Mouse (Mus musculus) stomach, adult 2 months (tissue): ENCODE results near the gene Casp2. TPM values are rescaled to one million over a fixed set of nuclear protein-coding genes. Genes with fewer than 3 reads are reported as not detected.

Source experiments
- polyA plus RNA-seq: library from polyadenylated mRNA; depleted of rRNA; stranded (reverse); fragments of >200 nt; gene quantifications from 2 replicates; pipeline ENCODE4 v1.2.3, GENCODE M21; 2012; rRNA removed

Gene Casp2
- polyA plus RNA-seq, result 10.0 and 18.8 TPM in 2 replicates

GRCm38 (mm10) chr6:42264626-42265312 lies at the start of gene Casp2:
TSS of gene Casp2 (plus strand) at chr6:42264985.

GRCm38 (mm10) chr6:42215028-42215427 lies 49.8 kb upstream of the Casp2 start, which contains the start of gene Tas2r144:
TSS of gene Tas2r144 (plus strand) at chr6:42215328.

DNA sequence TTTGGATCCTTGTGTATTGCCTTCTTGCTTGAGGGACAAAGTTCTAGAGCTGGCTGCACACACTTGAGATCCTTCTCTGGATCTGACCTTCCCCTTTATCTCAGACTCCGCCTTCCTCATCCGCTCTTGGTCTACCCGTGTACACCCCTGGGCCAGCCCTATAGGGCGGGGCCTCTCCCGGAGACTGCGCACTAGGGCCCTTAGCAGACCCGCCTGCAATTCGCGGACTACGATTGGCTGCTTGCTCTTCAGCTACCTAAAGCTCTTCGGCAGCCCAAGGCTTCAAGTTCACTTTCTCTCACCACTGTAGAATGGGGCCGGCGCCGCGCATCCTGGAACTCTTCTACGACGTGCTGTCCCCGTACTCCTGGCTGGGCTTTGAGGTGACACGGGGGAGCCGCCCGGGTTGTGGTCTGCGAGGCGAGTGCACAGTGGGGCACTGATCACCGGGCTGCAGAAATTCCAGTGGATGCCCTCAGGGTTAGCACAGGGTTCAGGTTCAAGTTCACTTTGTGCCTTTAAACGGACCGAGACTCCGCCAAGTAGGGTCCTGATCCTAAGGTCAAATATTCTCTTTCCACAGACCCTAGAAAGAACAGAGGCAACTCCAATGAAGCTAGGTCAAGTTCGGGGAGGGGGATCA lies 19.0 kb upstream of the Casp2 start, which contains the start of gene Gstk1:
Gene Gstk1 (plus strand): TSS at position 225 of the 643 bp plus-strand sequence.

GRCm38 (mm10) chr6:42261524-42262170 lies 3.1 kb upstream of the Casp2 start, which contains the start of gene Tmem139:
TSS of gene Tmem139 (plus strand) at chr6:42261970.

GRCm38 (mm10) chr6:42286448-42286847 lies 21.7 kb downstream of the Casp2 start, which contains the start of gene Clcn1:
TSS of gene Clcn1 (plus strand) at chr6:42286685.

GRCm38 (mm10) chr6:42324482-42325267 lies 59.9 kb downstream of the Casp2 start, which contains the start of gene Fam131b:
TSS of gene Fam131b (minus strand) at chr6:42324643.

Other genes starting within 250 kb of the Casp2 start
- not detected in 2 replicates for gene Sva, start 226.6 kb upstream of the Casp2 start, polyA plus RNA-seq
- not detected in 2 replicates for gene Tas2r139, start 124.0 kb upstream of the Casp2 start, polyA plus RNA-seq
- gene Tas2r144, start 49.7 kb upstream of the Casp2 start, polyA plus RNA-seq, result not detected in 2 replicates
- gene Gstk1, start 19.1 kb upstream of the Casp2 start, polyA plus RNA-seq, result 16.7 and 24.8 TPM in 2 replicates
- gene Tmem139, start 3.0 kb upstream of the Casp2 start, polyA plus RNA-seq, result 11.0 and 11.8 TPM in 2 replicates
- gene Clcn1, start 21.7 kb downstream of the Casp2 start, polyA plus RNA-seq, result 0.29 and 0.65 TPM in 2 replicates
- 0.09 and 0.14 TPM in 2 replicates for gene Fam131b, start 59.7 kb downstream of the Casp2 start, polyA plus RNA-seq
- gene Zyx, start 84.6 kb downstream of the Casp2 start, polyA plus RNA-seq, result 107 and 152 TPM in 2 replicates
- 10.1 and 11.7 TPM in 2 replicates for gene Epha1, start 108.3 kb downstream of the Casp2 start, polyA plus RNA-seq
- 0.12 TPM in 1 of 2 replicates, not detected in the other for gene Tas2r143, start 135.3 kb downstream of the Casp2 start, polyA plus RNA-seq
- not detected in 2 replicates for gene Tas2r135, start 140.4 kb downstream of the Casp2 start, polyA plus RNA-seq
- gene Tas2r126, start 169.6 kb downstream of the Casp2 start, polyA plus RNA-seq, result 0.06 and 0.11 TPM in 2 replicates
- not detected in 2 replicates for gene Olfr458, start 200.2 kb downstream of the Casp2 start, polyA plus RNA-seq
- gene Olfr457, start 211.3 kb downstream of the Casp2 start, polyA plus RNA-seq, result not detected in 2 replicates
- not detected in 2 replicates for gene Olfr456, start 222.2 kb downstream of the Casp2 start, polyA plus RNA-seq